ENCODE assay signal across 21 mouse cellular contexts in the genomic region with DNA sequence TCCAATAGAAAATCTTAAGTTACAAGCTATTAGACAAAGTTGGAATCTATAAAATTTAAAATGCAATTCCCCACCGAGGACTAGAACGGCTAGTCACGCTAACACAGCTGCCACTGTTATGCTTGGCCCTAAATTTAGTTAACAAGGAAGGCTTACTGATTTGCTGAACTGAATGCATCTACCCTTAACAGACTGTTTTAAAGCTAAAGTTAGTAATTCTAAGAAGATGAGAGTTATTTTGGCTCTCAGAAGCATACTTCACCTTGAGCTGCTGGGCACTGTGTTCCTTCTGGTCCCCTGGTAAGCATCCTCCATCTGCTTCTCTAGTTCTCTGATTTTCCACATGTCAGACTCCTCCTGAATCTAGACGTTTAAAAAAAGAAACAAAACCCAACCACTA. TPM values are rescaled to one million over a fixed set of nuclear protein-coding genes. Genes with fewer than 3 reads are reported as not detected.
DNase-seq lines count a peak whose midpoint lies in the region; ATAC-seq and TF ChIP-seq lines count a peak whose summit lies in the region.
"Had no signal": no experiment of that assay in that cellular context is flagged by ENCODE, and none has a peak within 500 bp of the region (broad histone marks: within the 10 kb centered on the region; RNA-seq: fewer than 3 reads in every experiment).

No protein-coding gene starts in this region.

- H3K9me3 ChIP-seq in hindbrain, postnatal 0 days (ENCODE audit: low read length), result no peaks in the 10 kb centered on the region
- H3K9me3 ChIP-seq: embryonic facial prominence, embryonic 12.5 days; embryonic facial prominence, embryonic 15.5 days; hindbrain, embryonic 12.5 days; hindbrain, embryonic 15.5 days; intestine, embryonic 15.5 days had no signal

- H3K4me1 ChIP-seq in hindbrain, postnatal 0 days (ENCODE audit: insufficient read depth, low read length), result peaks cover 4% of the 10 kb centered on the region; the same call in 1 of the 2 replicates
- H3K4me1 ChIP-seq: intestine, embryonic 15.5 days had no signal

- H3K27ac ChIP-seq in left cerebral cortex, adult 2 months, result peak overlapping the region; percentile 47; the same call in 1 of the 2 replicates
- H3K27ac ChIP-seq in hindbrain, postnatal 0 days, result no peak overlapping the region
- H3K27ac ChIP-seq: embryonic facial prominence, embryonic 12.5 days; embryonic facial prominence, embryonic 15.5 days; hindbrain, embryonic 12.5 days; hindbrain, embryonic 15.5 days; intestine, embryonic 15.5 days had no signal

- whole genome bisulfite sequencing in hindbrain, postnatal 0 days, result 91% methylated on average over 4 of the region's 4 CpGs

- peaks cover 25% of the 10 kb centered on the region; the same call in 1 of the 2 replicates for H3K36me3 ChIP-seq in hindbrain, postnatal 0 days (ENCODE audit: insufficient read depth, low read length)

- intact Hi-C loops in left cerebral cortex, adult 2 months (cut with DNase I), result no loop called here
- intact Hi-C loops in left cerebral cortex, postnatal 4 days (cut with DNase I), result no loop called here

- DNase-seq in heart, adult 11 months, result peak; percentile 7
- no peak for DNase-seq in heart, adult 18-20 months
- no peak for DNase-seq in left cerebral cortex, adult 2 months (ENCODE audit: extremely low spot score in 1 of 2, low spot score in 2 of 2)
- no peak for DNase-seq in left cerebral cortex, postnatal 4 days
- peak; percentile 73 for DNase-seq in telencephalon, adult 2 months (ENCODE audit: low read depth, low spot score)
- no peak for DNase-seq in hindbrain, postnatal 0 days (ENCODE audit: low spot score)
- DNase-seq: adrenal gland, adult 2 months; adrenal gland, postnatal 14 days; cerebellum, adult 18-20 months; cerebellum, adult 9-10 months; cerebellum, postnatal 14 days; forebrain, postnatal 0 days; gastrocnemius, postnatal 25 days had no signal

- no peak overlapping the region for H3K9ac ChIP-seq in hindbrain, postnatal 0 days (replicated peaks; ENCODE audit: low read length)
- H3K9ac ChIP-seq: embryonic facial prominence, embryonic 12.5 days; embryonic facial prominence, embryonic 15.5 days; forebrain, postnatal 0 days; hindbrain, embryonic 12.5 days; hindbrain, embryonic 15.5 days; intestine, embryonic 15.5 days had no signal

- no peaks in the 10 kb centered on the region for H3K27me3 ChIP-seq in hindbrain, postnatal 0 days (ENCODE audit: insufficient read depth, low read length)
- H3K27me3 ChIP-seq: embryonic facial prominence, embryonic 12.5 days; embryonic facial prominence, embryonic 15.5 days; hindbrain, embryonic 12.5 days; hindbrain, embryonic 15.5 days; intestine, embryonic 15.5 days had no signal

- H3K4me2 ChIP-seq in hindbrain, postnatal 0 days (ENCODE audit: low read depth, low read length), result no peak overlapping the region
- H3K4me2 ChIP-seq: embryonic facial prominence, embryonic 12.5 days; embryonic facial prominence, embryonic 15.5 days; heart, embryonic 11.5 days; hindbrain, embryonic 12.5 days; hindbrain, embryonic 15.5 days; intestine, embryonic 15.5 days had no signal

- no peak for TF ChIP-seq CTCF in left cerebral cortex, adult 2 months (IDR thresholded peaks at IDR 0.05)
- no peak for TF ChIP-seq CTCF in hindbrain, postnatal 0 days (IDR thresholded peaks at IDR 0.05; ENCODE audit: low read depth)

- no peak for ATAC-seq in hindbrain, postnatal 0 days
- ATAC-seq: CD4-positive, CD25-positive, alpha-beta regulatory T cell, adult 4 months; forebrain, embryonic 14.5 days; forebrain, postnatal 0 days; intestine, embryonic 15.5 days had no signal

- no peak overlapping the region for H3K4me3 ChIP-seq in left cerebral cortex, adult 2 months
- H3K4me3 ChIP-seq in hindbrain, postnatal 0 days (ENCODE audit: low read length), result no peak overlapping the region
- H3K4me3 ChIP-seq: embryonic facial prominence, embryonic 12.5 days; embryonic facial prominence, embryonic 15.5 days; hindbrain, embryonic 12.5 days; hindbrain, embryonic 15.5 days; intestine, embryonic 15.5 days had no signal

RNA-seq across cellular contexts. Expression of gene Pih1d2, which starts 5.0 kb away (rescaled TPM):
- under 1 TPM; 0.20 to 0.95 TPM for total RNA-seq in heart, adult 18-20 months (2021)
- total RNA-seq in left cerebral cortex, adult 2 months (2021), result 1 to 10 TPM; 2.0 to 3.8 TPM
- 1 to 10 TPM; 2.1 to 2.5 TPM for total RNA-seq in left cerebral cortex, postnatal 4 days (2021)
- 1.2 and 2.6 TPM in 2 replicates for total RNA-seq in hindbrain, postnatal 0 days (2014; rRNA removed)
- polyA plus RNA-seq in hindbrain, postnatal 0 days (2015; fragmentation: Nextera tagmentation; extraction: Ambion mirVana), result 5.5 and 7.7 TPM in 2 replicates

RNA-seq across cellular contexts. Expression of gene Nkapd1, which starts 5.1 kb away (rescaled TPM):
- 10 to 100 TPM; 11.6 to 14.2 TPM for total RNA-seq in heart, adult 18-20 months (2021)
- 10 to 100 TPM; 21.3 to 22.1 TPM for total RNA-seq in left cerebral cortex, adult 2 months (2021)
- total RNA-seq in left cerebral cortex, postnatal 4 days (2021), result 10 to 100 TPM; 30.6 to 31.1 TPM
- total RNA-seq in hindbrain, postnatal 0 days (2014; rRNA removed), result 10.7 and 15.0 TPM in 2 replicates
- 20.2 and 21.2 TPM in 2 replicates for polyA plus RNA-seq in hindbrain, postnatal 0 days (2015; fragmentation: Nextera tagmentation; extraction: Ambion mirVana)

RNA-seq across cellular contexts. Expression of gene Timm8b, which starts 8.4 kb away (rescaled TPM):
- total RNA-seq in heart, adult 18-20 months (2021), result 100 to 1,000 TPM; 270 to 292 TPM
- total RNA-seq in left cerebral cortex, adult 2 months (2021), result 100 to 1,000 TPM; 216 to 226 TPM
- total RNA-seq in left cerebral cortex, postnatal 4 days (2021), result 100 to 1,000 TPM; 157 to 174 TPM
- total RNA-seq in hindbrain, postnatal 0 days (2014; rRNA removed), result 131 and 165 TPM in 2 replicates
- polyA plus RNA-seq in hindbrain, postnatal 0 days (2015; fragmentation: Nextera tagmentation; extraction: Ambion mirVana), result 442 and 445 TPM in 2 replicates

RNA-seq across cellular contexts. Expression of gene Sdhd, which starts 8.5 kb away (rescaled TPM):
- total RNA-seq in heart, adult 18-20 months (2021), result 100 to 1,000 TPM; 697 to 709 TPM
- 100 to 1,000 TPM in 1 of 2 experiments, 10 to 100 TPM in 1; 97.9 to 114 TPM for total RNA-seq in left cerebral cortex, adult 2 months (2021)
- 100 to 1,000 TPM; 110 to 120 TPM for total RNA-seq in left cerebral cortex, postnatal 4 days (2021)
- 217 and 251 TPM in 2 replicates for total RNA-seq in hindbrain, postnatal 0 days (2014; rRNA removed)
- 355 and 363 TPM in 2 replicates for polyA plus RNA-seq in hindbrain, postnatal 0 days (2015; fragmentation: Nextera tagmentation; extraction: Ambion mirVana)

RNA-seq across cellular contexts. Expression of gene Dlat, which starts 47.5 kb away (rescaled TPM):
- 100 to 1,000 TPM; 390 to 395 TPM for total RNA-seq in heart, adult 18-20 months (2021)
- total RNA-seq in left cerebral cortex, adult 2 months (2021), result 100 to 1,000 TPM; 110 to 119 TPM
- total RNA-seq in left cerebral cortex, postnatal 4 days (2021), result 10 to 100 TPM; 73.7 to 79.4 TPM
- 72.2 and 77.4 TPM in 2 replicates for total RNA-seq in hindbrain, postnatal 0 days (2014; rRNA removed)
- polyA plus RNA-seq in hindbrain, postnatal 0 days (2015; fragmentation: Nextera tagmentation; extraction: Ambion mirVana), result 65.1 and 69.2 TPM in 2 replicates

Comparison
In these comparisons a context has a peak if more than half of its experiments do, and no peak if none do; other contexts are left out.
1. DNase-seq: peak in heart, adult 11 months (single experiment) and telencephalon, adult 2 months (single experiment); none in heart, adult 18-20 months (0 of 2), left cerebral cortex, adult 2 months (0 of 2), left cerebral cortex, postnatal 4 days (single experiment) and hindbrain, postnatal 0 days (single experiment).